Mouse (Mus musculus) C2C12 (cell line): ENCODE data around the gene Wfikkn1.

Experiments
- CTCF ChIP-seq: IDR thresholded peaks from one replicate; pipeline ENCODE4 v1.5.1; 2011; ENCODE audit not compliant: control insufficient read depth, insufficient read depth, insufficient read length
- FOSL1 ChIP-seq: IDR thresholded peaks from one replicate; pipeline ENCODE4 v1.8.0; 2011; ENCODE audit warnings: mild to moderate bottlenecking, low read length; ENCODE audit not compliant: poor library complexity, insufficient read depth, severe bottlenecking
- MAX ChIP-seq: IDR thresholded peaks from one replicate; pipeline ENCODE4 v1.6.1; 2011; ENCODE audit warnings: mild to moderate bottlenecking, control low read depth
- MYOG ChIP-seq: IDR thresholded peaks from one replicate; pipeline ENCODE4 v1.6.1; 2011; ENCODE audit not compliant: control insufficient read depth, insufficient read length; ENCODE audit errors: extremely low read depth
- USF1 ChIP-seq: IDR thresholded peaks from one replicate; pipeline ENCODE4 v1.6.1; 2011; ENCODE audit warnings: low read depth, mild to moderate bottlenecking, control low read depth, moderate library complexity

- TF ChIP-seq CTCF, result no peak
- no peak for TF ChIP-seq FOSL1
- no peak for TF ChIP-seq USF1
- TF ChIP-seq MAX, result no peak
- no peak for TF ChIP-seq MYOG
These were observed 33.6 kb upstream of the Wfikkn1 start for GRCm38 (mm10) chr17:25914295-25914694.
